ENCODE assay signal across 8 mouse cellular contexts in the genomic region with DNA sequence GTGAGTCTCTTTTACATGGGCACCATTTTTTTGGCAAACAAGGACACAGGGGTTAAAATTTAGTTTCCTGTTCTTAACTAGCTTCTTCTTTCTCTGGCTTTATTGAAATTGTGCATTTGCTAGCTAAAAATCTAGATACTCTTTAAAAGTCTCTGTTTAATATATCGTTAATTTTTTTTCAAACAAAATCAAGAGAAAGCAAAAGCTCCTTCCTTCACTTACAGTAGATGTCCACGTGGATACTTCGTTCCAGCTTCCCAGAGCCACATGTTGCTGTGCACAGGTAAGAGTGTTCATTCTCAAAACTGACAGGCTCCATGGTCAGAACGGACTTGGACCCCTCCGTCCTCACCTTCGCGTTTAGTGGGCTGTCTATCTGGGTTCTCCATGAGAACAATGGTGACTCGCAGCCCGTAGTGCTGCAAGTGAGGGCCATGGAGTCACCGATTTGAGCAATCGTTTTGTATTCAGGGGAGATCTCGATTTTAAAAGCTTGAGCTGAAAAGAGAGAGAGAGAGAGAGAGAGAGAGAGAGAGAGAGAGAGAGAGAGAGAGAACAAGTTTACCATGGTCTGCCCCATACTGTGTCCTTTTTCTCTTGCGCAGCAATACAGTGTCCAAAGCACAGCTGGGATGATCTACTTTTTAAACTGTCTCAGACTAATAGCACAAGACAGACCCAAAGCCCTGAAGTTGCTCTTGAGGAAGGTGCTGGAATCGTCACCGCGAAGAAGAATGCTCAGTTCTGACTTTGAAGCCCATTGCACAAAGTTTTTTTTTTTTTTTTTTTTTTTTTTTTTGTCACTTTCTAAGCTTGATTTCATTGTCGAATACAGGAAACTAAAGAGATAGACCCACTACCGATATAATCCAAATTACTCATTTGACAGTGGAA. TPM values are rescaled to one million over a fixed set of nuclear protein-coding genes. Genes with fewer than 3 reads are reported as not detected.
DNase-seq lines count a peak whose midpoint lies in the region; ATAC-seq lines count a peak whose summit lies in the region.

No protein-coding gene starts in this region.

- no peak for ATAC-seq in kidney, embryonic 14.5 days (ENCODE audit: low FRiP score, low TSS enrichment)
- no peak for ATAC-seq in embryonic facial prominence, embryonic 11.5 days (replicated peaks; ENCODE audit: insufficient number of reproducible peaks, low FRiP score, low TSS enrichment, low read depth)
- ATAC-seq in hindbrain, embryonic 15.5 days (ENCODE audit: low FRiP score, low read depth) = no peak
- ATAC-seq in midbrain, embryonic 15.5 days (replicated peaks) = peak; percentile 53; the same call in 1 of the 2 replicates
- no peak for ATAC-seq in megakaryocyte progenitor cell, adult 5-6 weeks (replicated peaks; ENCODE audit: poor library complexity)

- H3K36me3 ChIP-seq in kidney, embryonic 14.5 days (ENCODE audit: control insufficient read depth, insufficient read depth, low read length) = no peaks in the 10 kb centered on the region
- H3K36me3 ChIP-seq in embryonic facial prominence, embryonic 11.5 days (replicated peaks; ENCODE audit: control insufficient read depth, insufficient read depth, low read depth, low read length) = peaks cover 4% of the 10 kb centered on the region
- H3K36me3 ChIP-seq in hindbrain, embryonic 15.5 days = no peaks in the 10 kb centered on the region
- no peaks in the 10 kb centered on the region for H3K36me3 ChIP-seq in midbrain, embryonic 15.5 days (replicated peaks)

- H3K9me3 ChIP-seq in kidney, embryonic 14.5 days (ENCODE audit: control insufficient read depth, low read length) = no peaks in the 10 kb centered on the region
- no peaks in the 10 kb centered on the region for H3K9me3 ChIP-seq in embryonic facial prominence, embryonic 11.5 days (replicated peaks; ENCODE audit: control insufficient read depth, low read length)
- H3K9me3 ChIP-seq in hindbrain, embryonic 15.5 days = no peaks in the 10 kb centered on the region
- no peaks in the 10 kb centered on the region for H3K9me3 ChIP-seq in midbrain, embryonic 15.5 days

- DNase-seq in kidney, adult 8-10 months = no peak
- DNase-seq in embryonic facial prominence, embryonic 11.5 days (ENCODE audit: low spot score) = no peak
- DNase-seq in adrenal gland, adult 8-10 months = no peak
- no peak for DNase-seq in urinary bladder, postnatal 36 days (ENCODE audit: low spot score in 2 of 2)

- H3K4me3 ChIP-seq in kidney, embryonic 14.5 days (ENCODE audit: low read length) = peak overlapping the region; percentile 33
- peak overlapping the region; percentile 40 for H3K4me3 ChIP-seq in embryonic facial prominence, embryonic 11.5 days (ENCODE audit: low read depth, low read length)
- H3K4me3 ChIP-seq in hindbrain, embryonic 15.5 days = peak overlapping the region; percentile 26
- peak overlapping the region; percentile 23 for H3K4me3 ChIP-seq in midbrain, embryonic 15.5 days

- H3K27me3 ChIP-seq in kidney, embryonic 14.5 days (ENCODE audit: control insufficient read depth, insufficient read depth, low read length) = no peaks in the 10 kb centered on the region
- no peaks in the 10 kb centered on the region for H3K27me3 ChIP-seq in embryonic facial prominence, embryonic 11.5 days (ENCODE audit: control insufficient read depth, insufficient read depth, low read length)
- no peaks in the 10 kb centered on the region for H3K27me3 ChIP-seq in hindbrain, embryonic 15.5 days
- no peaks in the 10 kb centered on the region for H3K27me3 ChIP-seq in midbrain, embryonic 15.5 days (replicated peaks)

- H3K9ac ChIP-seq in kidney, embryonic 14.5 days (ENCODE audit: low read depth, low read length) = peak overlapping the region; percentile 34; the same call in 1 of the 2 replicates
- H3K9ac ChIP-seq in embryonic facial prominence, embryonic 11.5 days (replicated peaks; ENCODE audit: low read length) = peak overlapping the region; percentile 50
- H3K9ac ChIP-seq in hindbrain, embryonic 15.5 days = no peak overlapping the region; the same call in 1 of the 2 replicates
- H3K9ac ChIP-seq in midbrain, embryonic 15.5 days = no peak overlapping the region

- WGBS in kidney, embryonic 14.5 days = 67% methylated on average over 18 of the region's 18 CpGs
- 46% methylated on average over 18 of the region's 18 CpGs for WGBS in embryonic facial prominence, embryonic 11.5 days
- 37% methylated on average over 18 of the region's 18 CpGs for WGBS in hindbrain, embryonic 15.5 days
- 20% methylated on average over 18 of the region's 18 CpGs for WGBS in midbrain, embryonic 15.5 days

- peak overlapping the region; percentile 45 for H3K4me2 ChIP-seq in kidney, embryonic 14.5 days (replicated peaks; ENCODE audit: low read depth, low read length)
- peak overlapping the region; percentile 50 for H3K4me2 ChIP-seq in embryonic facial prominence, embryonic 11.5 days (ENCODE audit: low read depth, low read length)
- H3K4me2 ChIP-seq in hindbrain, embryonic 15.5 days = peak overlapping the region; percentile 46
- H3K4me2 ChIP-seq in midbrain, embryonic 15.5 days = peak overlapping the region; percentile 38

- no peaks in the 10 kb centered on the region for H3K4me1 ChIP-seq in kidney, embryonic 14.5 days (ENCODE audit: control insufficient read depth, insufficient read depth, low read length)
- peaks cover 3% of the 10 kb centered on the region; the same call in 1 of the 2 replicates for H3K4me1 ChIP-seq in embryonic facial prominence, embryonic 11.5 days (ENCODE audit: control insufficient read depth, insufficient read depth, low read length)
- H3K4me1 ChIP-seq in hindbrain, embryonic 15.5 days (replicated peaks) = 0 out of 2 replicates have a peak, but pooled peaks cover 8% of the 10 kb centered on the region
- peaks cover 13% of the 10 kb centered on the region for H3K4me1 ChIP-seq in midbrain, embryonic 15.5 days

- peak overlapping the region; percentile 12; the same call in 1 of the 2 replicates for H3K27ac ChIP-seq in kidney, embryonic 14.5 days (ENCODE audit: low read depth, low read length)
- peak overlapping the region; percentile 64 for H3K27ac ChIP-seq in embryonic facial prominence, embryonic 11.5 days (replicated peaks; ENCODE audit: low read depth, low read length)
- peak overlapping the region; percentile 61; the same call in 1 of the 2 replicates for H3K27ac ChIP-seq in hindbrain, embryonic 15.5 days (replicated peaks)
- peak overlapping the region; percentile 20; the same call in 1 of the 2 replicates for H3K27ac ChIP-seq in midbrain, embryonic 15.5 days

RNA-seq across cellular contexts. Expression of a gene that starts 0.9 kb away (rescaled TPM):
- 25.2 and 33.8 TPM in 2 replicates for polyA plus RNA-seq in kidney, embryonic 14.5 days (2014; fragmentation: Nextera tagmentation; extraction: Ambion mirVana)
- 69.3 and 75.4 TPM in 2 replicates for polyA plus RNA-seq in embryonic facial prominence, embryonic 11.5 days (2014; fragmentation: Nextera tagmentation; extraction: Ambion mirVana)
- 36.2 TPM in 2 replicates for polyA plus RNA-seq in hindbrain, embryonic 15.5 days (2015; fragmentation: Nextera tagmentation; extraction: Ambion mirVana)
- 32.6 and 38.6 TPM in 2 replicates for polyA plus RNA-seq in midbrain, embryonic 15.5 days (2015; fragmentation: Nextera tagmentation; extraction: Ambion mirVana)
- total RNA-seq in adrenal gland, adult 8-10 months (2022) = 10 to 100 TPM; 13.1 to 31.7 (median 24.2) TPM
- 28.2 and 42.0 TPM in 2 replicates for total RNA-seq in megakaryocyte progenitor cell, adult 5-6 weeks (2015)
- total RNA-seq in megakaryocyte progenitor cell, adult 5-6 weeks (2017) = 22.9 and 32.7 TPM in 2 replicates

Comparison
In these comparisons a context has a peak if more than half of its experiments do, and no peak if none do; other contexts are left out.
1. H3K27ac ChIP-seq: peak in every context shown above with its lines; median percentile 64 in embryonic facial prominence, embryonic 11.5 days; 61 in hindbrain, embryonic 15.5 days; 20 in midbrain, embryonic 15.5 days; 12 in kidney, embryonic 14.5 days.
2. H3K9ac ChIP-seq: peak in kidney, embryonic 14.5 days (single experiment) and embryonic facial prominence, embryonic 11.5 days (single experiment); none in hindbrain, embryonic 15.5 days (single experiment) and midbrain, embryonic 15.5 days (single experiment).
3. Peak in every context shown above with its lines, with median percentiles within 50 percentile points of each other: H3K4me2 ChIP-seq and H3K4me3 ChIP-seq.